Mouse (Mus musculus) right cerebral cortex, postnatal 14 days (tissue): ENCODE results near the gene Muc15.
A peak's percentile ranks its signal among the peaks of the same experiment; 100 is the strongest.

Experiments
- DNase-seq: peaks from one replicate; pipeline ENCODE4 v3.0.0; 2022

Muc15 gene

DNA sequence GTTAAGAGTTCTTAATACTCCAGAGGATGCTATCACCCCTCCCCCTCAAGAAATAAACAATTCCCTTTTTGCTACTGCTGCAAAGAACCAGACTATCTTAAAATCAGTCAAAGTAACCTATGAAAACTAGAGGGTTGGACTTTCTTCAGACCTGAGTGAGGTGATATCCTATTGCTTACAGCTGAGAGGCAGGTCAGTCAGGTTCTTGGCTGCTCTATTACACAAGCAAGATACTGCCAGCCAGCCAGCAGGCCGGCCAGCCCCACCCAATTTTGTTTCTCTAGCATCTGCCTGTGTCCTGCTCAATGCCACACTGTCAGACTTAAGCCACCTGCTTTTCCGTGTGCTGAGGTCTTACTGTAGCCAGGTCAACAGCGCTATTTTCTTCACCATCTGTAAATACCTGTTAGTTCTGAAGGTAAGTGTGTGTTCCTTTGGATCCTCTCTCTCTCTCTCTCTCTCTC, at the start of gene Muc15:
Muc15 (plus strand) TSS at position 51 of the 464 bp plus-strand sequence.
- DNase-seq: no peak

DNA sequence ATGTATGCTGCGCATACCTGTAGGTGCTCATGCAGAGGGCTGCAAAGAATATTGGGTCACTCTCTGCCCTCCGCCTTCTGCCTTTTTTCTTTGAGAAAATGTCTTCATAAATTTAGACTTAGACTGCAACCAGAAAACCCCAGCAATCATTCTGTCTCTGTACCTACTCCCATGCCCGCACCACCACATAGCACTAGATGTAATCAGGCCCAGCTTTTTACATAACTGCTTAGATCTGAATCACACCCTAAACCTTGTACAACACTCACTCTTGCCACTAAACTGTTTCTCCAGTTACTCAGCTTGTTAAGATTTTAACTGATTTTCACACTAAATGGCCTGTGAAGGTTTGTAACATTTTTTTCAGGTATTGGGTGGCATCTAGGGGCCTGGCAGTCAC, 11.7 kb upstream of the Muc15 start:
- DNase-seq: no peak

DNA sequence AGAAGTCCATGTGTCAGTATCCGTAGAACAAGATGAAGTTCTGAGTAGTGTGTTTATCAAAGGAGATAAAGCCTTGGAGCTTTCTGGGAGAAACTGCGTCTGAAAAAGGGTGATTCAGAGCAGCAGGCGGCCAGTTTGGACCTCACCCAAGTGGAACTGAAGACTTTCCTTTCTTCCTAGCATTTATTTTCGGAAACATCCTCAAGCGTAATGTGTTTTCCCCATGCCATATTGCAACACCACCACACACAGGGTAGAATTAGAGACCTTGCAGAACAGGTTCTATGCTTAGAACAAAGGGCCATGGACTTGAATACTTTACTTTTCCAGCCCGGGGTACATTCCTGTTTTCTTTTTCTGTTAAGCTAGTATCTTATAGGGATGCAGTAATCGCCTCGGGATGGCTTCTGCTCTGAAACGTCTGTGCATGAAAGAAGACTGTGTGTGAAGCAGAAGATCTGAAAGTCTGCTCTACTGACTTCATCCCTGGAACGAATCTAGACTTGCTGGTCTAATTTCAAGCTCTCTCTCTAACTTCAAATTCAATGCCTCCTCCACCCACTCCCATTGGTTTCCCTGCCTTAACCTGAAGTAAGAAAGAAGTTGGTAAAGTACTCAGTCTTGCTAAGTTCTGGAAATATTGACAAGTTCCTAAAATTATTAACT, 11.0 kb upstream of the Muc15 start:
- peak; percentile 49 for DNase-seq

DNA sequence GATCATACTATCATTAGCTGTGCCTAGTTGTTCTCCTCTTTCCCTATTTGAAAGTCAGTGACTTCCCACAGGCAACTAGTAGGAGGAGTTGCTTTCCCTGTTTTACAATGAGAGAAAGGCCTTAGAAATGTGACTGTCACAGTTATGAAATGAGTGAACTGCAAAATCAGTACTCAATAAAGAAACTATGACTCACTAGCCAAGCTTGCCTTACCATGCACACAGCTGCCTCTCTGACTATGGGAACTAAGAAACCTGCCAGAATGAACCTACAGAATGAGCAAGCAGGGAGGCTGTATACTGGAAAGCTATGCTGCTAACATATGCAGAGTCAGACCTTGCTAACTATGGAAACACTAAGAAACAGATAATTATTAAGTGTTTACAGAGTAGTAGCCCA, 2.1 kb upstream of the Muc15 start:
- DNase-seq: no peak

DNA sequence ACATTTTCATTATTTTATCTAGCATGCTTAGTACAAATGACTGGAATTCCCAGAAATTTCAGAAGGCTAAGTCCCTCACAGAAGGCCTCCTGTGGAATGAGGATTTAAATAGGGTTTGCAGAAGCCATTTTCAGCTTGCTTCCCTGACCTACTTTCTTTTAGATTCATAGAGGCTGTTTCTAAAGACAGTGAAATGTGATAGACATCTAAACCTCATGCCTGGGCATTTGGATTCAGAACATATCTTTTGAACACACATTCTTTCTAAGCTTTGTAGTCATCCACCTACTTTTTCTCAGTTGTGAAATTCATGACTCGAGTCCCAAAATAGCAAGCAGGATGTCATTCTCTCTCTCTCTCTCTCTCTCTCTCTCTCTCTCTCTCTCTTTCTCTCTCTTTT, 1.1 kb downstream of the Muc15 start:
- DNase-seq: no peak

DNA sequence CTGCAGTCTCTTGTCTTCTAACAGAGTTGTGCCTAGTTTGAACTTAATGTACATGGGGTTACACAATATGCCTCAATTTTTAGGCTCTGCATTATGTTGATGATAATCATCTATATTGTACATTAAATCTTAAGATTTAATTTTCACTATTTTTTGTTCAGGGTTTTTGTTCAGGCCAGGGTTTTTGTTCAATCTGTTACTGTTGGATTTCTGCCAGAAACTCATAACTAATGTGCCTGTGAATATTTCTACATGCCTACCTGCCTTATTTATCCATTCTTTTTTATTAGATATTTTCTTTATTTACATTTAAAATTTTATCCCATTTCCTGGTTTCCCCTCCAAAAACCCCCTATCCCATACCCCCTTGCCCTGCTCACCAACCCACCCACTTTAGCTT, 5.0 kb downstream of the Muc15 start:
- no peak for DNase-seq

DNA sequence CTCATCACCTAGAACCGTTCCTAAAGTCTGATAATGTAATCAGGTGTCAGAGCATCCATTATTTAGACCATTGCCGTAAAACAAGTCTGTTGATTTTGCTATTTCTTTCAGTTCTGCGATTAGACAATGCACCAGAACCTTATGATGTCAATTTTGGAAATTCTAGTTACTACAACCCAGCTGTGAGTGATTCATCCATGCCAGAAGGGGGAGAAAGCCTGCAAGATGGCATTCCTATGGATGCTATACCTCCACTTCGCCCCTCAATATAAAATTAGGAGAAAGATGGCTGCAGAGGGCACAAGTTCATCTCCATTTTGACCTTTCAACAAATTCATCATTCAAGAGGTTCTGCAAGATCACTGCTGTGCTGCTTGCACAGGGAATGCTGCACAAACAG, 16.1 kb downstream of the Muc15 start:
- DNase-seq: no peak

DNA sequence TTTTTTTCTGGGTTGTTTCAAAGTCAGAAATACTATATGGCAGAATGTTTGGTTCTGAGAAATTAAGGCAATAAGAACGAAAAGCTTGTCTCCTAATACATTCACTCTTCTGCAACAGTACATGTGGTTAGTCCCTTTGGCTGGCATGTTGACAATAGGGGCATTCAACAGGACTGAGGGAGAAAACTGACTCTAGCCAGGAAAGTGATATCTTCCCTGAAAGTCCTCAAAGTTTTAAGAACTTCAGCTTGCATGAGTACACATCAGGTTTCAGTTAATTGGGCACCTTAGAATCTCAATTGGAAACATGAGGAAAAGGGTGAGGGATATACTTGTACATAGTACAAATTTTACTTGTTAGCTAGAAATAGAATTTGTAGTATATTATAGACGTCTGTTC, 16.8 kb downstream of the Muc15 start:
- DNase-seq: no peak

DNA sequence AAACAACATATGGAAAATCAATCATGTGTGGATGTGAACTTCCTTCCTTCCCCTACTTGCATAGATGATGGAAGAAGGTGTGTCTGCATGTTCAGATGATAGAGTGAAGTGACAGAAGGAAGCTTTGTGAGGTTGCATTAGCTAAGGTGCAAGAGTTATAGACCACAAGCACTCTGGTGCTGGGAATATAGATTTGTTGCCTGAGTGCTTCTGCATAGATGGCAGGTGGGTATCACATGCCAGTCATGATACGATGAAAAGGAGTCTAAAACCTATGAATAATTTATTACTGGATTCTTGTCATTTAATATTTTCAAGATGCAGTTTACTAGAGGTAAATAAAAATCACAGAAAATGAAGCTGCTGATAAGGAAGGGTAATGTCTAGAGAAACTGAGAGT, 18.6 kb downstream of the Muc15 start:
- DNase-seq: no peak

DNA sequence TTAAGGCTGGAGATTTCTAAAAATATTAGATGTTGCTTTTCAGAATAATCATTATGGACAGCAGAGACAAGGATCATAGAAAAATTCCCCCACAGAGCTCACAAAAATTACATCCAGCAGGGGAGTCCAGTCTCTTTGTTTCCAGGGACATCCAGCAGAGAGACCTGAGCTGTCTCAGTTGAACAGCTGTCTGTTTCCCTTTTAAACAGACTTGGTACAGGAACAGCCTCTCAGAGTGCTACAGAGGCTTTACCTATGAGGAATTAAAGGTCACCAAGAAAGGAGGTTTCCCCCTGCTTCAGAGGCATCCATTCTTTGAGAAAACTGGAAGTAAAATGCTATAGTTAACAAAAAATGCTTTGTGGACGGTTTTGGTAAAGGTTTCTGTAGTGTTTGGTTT, 19.4 kb downstream of the Muc15 start:
- DNase-seq: no peak

DNA sequence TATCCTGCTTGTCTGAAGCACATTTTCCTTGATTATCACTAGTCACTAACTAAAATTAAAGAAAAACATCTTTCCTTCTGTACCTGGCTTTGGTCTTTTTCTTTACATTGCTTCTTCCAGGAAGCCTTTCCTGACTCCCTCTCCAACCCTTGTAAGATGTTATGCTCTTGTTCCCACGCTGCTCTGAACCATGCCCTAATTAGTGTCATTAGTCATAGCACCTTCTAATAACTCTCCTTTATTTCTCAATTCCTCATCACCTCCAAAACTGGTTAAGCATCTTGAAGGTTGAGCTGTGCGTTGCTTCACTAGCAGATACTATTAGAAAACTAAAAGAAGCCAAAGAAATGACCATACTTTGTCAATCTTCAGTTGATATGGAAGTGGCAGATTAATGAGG, 36.4 kb downstream of the Muc15 start:
- no peak for DNase-seq

DNA sequence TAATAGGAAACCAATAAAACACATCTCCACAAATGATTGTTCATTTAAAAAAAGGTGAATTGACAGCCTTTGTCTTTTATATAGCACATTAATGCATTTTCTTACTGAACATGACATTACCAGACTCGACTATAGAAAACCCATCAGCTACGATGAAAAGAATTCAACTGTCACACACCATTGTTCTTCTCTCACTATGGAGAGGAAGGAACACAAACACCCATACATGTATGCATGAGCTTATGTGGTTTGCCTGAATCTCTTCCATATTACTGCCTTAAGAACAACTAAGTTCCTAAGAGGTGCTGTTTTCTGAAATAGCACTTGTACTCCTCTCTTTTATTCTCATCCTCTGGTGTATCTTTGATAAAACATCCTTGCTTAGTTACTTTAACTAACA, 38.3 kb downstream of the Muc15 start:
- no peak for DNase-seq

DNA sequence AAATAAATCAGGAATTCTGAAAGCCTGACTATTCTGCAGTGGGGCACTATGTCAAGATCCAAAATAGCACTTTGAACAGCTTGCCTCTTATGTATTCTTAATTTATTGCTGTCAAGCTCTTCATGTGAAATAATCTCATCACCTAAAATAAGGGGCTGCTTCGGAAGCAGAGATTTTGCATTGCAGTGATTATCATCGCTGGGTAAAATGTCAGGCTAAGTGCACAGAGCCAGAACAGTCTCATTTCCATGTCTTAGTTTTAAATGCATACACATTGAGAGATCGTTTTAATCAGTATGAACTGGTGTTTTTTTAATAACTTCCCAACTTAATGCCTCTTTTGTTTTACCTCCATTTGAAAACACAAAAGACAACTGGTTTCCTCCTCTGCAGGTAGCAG, 66.3 kb downstream of the Muc15 start:
- DNase-seq: no peak
